Mouse (Mus musculus) kidney, adult 2 months (tissue): ENCODE measurements around the gene Trap1.

Source experiments
- CTCF ChIP-seq: fragments of 200-500 bp; conservative IDR thresholded peaks from 2 replicates; pipeline ENCODE4 v1.5.1; 2011; ENCODE audit warnings: low read depth, mild to moderate bottlenecking, control low read depth, low read length, moderate library complexity, mixed read lengths; ENCODE audit not compliant: insufficient read depth, insufficient read length
- POLR2A ChIP-seq: fragments of 200-500 bp; IDR thresholded peaks from one replicate; pipeline ENCODE4 v1.6.1; 2011; ENCODE audit warnings: low read depth, low read length, control low read depth

DNA sequence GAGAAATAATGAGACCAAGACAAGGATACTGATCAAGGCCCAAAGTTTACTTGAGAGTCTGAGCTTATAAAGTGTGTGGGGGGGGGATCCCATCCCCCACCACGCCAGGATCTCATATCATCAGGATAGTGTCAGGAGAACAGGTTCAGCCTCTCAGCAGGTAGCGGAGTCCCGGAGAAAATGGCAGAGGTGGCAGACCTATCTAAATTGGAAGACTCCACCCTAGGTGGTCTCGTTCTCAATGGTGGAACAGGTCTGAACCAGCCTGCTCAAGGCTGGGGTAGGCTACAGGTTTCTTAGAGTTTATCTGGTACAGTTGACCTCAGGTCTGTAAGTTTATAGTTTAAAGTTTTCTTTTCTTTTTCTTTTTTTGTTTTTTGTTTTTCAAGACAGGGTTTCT, 54.9 kb downstream of the Trap1 start:
- TF ChIP-seq CTCF (no peak), POLR2A (no peak)
